Mouse (Mus musculus): ENCODE measurements at regions not wholly inside any gene's neighbourhood (a gene's known extent, or its start where the extent isn't known, plus 50 kb on each side); places are given as distances from the start of the nearest gene placed in this dataset.
"Not testable (repeated sequence)": the region's sequence is repeated elsewhere in the genome, so short reads cannot be mapped to it uniquely, and the experiment has no call there.

DNA sequence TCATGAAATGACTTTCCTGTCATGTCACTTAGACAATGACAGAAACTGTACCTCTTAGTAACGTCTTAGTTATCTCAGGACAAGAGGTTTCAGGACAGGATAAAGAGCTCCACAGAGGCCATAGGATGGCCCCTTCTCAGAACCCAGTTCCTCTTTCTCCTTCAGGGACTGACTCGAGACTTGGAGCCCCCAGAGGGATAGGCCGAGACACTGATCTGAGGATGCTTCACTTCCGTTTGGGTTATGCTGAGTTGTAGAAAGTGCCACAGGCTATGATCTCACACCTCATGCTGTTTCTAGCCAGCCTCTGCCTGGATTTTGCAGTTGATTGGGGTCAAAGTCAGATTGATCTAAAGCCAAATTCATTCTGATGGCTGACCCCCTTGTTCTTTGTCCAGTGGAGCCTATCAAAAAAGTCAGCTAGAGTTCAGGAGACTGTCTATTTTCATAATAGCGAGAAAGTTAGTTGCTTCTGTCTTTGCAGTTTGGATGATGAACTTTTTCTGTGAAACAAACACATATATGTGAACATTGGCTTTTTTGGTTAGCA lies 70.7 kb downstream of the Sult3a2 start:
- 81% methylated on average over 5 of the region's 5 CpGs for WGBS

DNA sequence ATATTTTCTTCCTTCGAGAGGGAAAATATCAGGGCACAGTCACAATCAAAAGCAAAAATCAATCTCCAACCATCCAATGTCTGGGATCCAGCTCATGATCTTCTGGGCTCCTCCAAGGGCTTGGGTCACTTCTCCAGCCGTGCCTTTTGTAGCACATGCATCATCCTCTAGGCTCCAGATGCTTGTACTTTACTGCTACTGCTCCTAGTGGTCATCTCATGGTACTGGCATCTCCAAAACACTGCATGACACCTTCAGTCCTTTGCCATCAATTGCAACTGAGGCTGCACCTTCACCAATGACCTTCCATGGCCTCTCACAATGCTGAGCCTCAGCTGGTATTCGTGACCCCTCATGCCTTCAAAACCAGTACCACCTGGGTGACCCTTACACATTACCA lies 77.8 kb downstream of the Sult3a2 start:
- not testable (repeated sequence) for H3K36me3 ChIP-seq (ENCODE audit: insufficient read depth); H3K9me3 ChIP-seq (ENCODE audit: low read length); H3K27ac ChIP-seq (ENCODE audit: low read depth, low read length); H3K4me3 ChIP-seq (ENCODE audit: low read depth, low read length); H3K27me3 ChIP-seq (ENCODE audit: insufficient read depth, low read length); ATAC-seq; DNase-seq; H3K9ac ChIP-seq; H3K4me2 ChIP-seq (ENCODE audit: low read depth); H3K4me1 ChIP-seq (ENCODE audit: insufficient read depth)
- 79% methylated on average over 3 of the region's 3 CpGs for WGBS
- 0 out of 2 replicates have a peak, but pooled peaks have one; percentile 3 for TF ChIP-seq CTCF (IDR thresholded peaks at IDR 0.05; ENCODE audit: low read depth)

More for the DNA sequence above, 70.7 kb downstream of the Sult3a2 start:
- Histone ChIP-seq H3K27ac (ENCODE audit: low read depth, low read length) (no peak overlapping the region), H3K36me3 (ENCODE audit: insufficient read depth) (no peaks in the 10 kb centered on the region), H3K9me3 (ENCODE audit: low read length) (no peaks in the 10 kb centered on the region), H3K27me3 (ENCODE audit: insufficient read depth, low read length) (no peaks in the 10 kb centered on the region), H3K4me3 (ENCODE audit: low read depth, low read length) (no peak overlapping the region), H3K4me1 (ENCODE audit: insufficient read depth) (no peaks in the 10 kb centered on the region), H3K4me2 (ENCODE audit: low read depth) (no peak overlapping the region), H3K9ac (no peak overlapping the region)
- TF ChIP-seq CTCF (IDR thresholded peaks at IDR 0.05; ENCODE audit: low read depth), result no peak
- no peak for ATAC-seq
- no peak for DNase-seq

- ATAC-seq, result not testable (repeated sequence)
These were observed 79.7 kb upstream of the Clvs2 start for GRCm38 (mm10) chr10:33704245-33704644.

DNA sequence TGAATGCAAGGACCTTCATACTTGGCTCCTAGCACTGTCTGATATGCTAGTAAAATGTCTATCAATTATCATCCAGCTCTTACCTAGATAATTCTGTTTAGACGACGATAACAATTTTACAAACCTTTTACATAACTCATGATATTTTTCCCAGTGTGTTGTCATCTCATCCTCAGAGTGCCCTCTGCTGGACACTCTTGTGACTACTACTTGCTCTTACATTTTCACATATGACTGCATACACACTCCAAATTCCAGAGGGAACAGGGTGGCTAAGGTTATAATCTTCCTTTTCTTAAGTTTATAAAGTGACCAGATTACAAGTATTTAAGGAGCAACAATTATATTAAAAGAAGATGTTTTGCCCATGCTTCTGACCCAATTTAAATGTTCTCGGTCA lies 78.9 kb upstream of the Clvs2 start:
- 48% methylated on average over 3 of the region's 3 CpGs for WGBS
- H3K9me3 ChIP-seq (ENCODE audit: low read length), result no peaks in the 10 kb centered on the region

More at GRCm38 (mm10) chr10:33704245-33704644, 79.7 kb upstream of the Clvs2 start:
- H3K27ac ChIP-seq (ENCODE audit: low read depth, low read length); H3K9ac ChIP-seq; DNase-seq; H3K4me1 ChIP-seq (ENCODE audit: insufficient read depth); H3K27me3 ChIP-seq (ENCODE audit: insufficient read depth, low read length); H3K4me2 ChIP-seq (ENCODE audit: low read depth); H3K9me3 ChIP-seq (ENCODE audit: low read length); H3K36me3 ChIP-seq (ENCODE audit: insufficient read depth); H3K4me3 ChIP-seq (ENCODE audit: low read depth, low read length): not testable (repeated sequence)
- WGBS, result 83% methylated on average over 3 of the region's 3 CpGs

More for the DNA sequence above, 78.9 kb upstream of the Clvs2 start:
- no peaks in the 10 kb centered on the region for H3K4me1 ChIP-seq (ENCODE audit: insufficient read depth)
- H3K36me3 ChIP-seq (ENCODE audit: insufficient read depth), result no peaks in the 10 kb centered on the region
- H3K9ac ChIP-seq, result no peak overlapping the region
- DNase-seq (peak; percentile 88), ATAC-seq (peak; percentile 75)
- TF ChIP-seq CTCF (IDR thresholded peaks at IDR 0.05; ENCODE audit: low read depth), result peak; percentile 78
- no peaks in the 10 kb centered on the region for H3K27me3 ChIP-seq (ENCODE audit: insufficient read depth, low read length)
- no peak overlapping the region for H3K4me3 ChIP-seq (ENCODE audit: low read depth, low read length)
- H3K27ac ChIP-seq (ENCODE audit: low read depth, low read length), result no peak overlapping the region
- no peak overlapping the region for H3K4me2 ChIP-seq (ENCODE audit: low read depth)
